Mouse (Mus musculus) left cerebral cortex, adult 18-20 months (tissue): ENCODE data around the gene Acbd6. TPM values are rescaled to one million over a fixed set of nuclear protein-coding genes. Genes with fewer than 3 reads are reported as not detected.

ENCODE experiments used
- DNase-seq, 2 experiments: peaks; one replicate each; pipeline ENCODE4 v3.0.0; 2021 to 2022; ENCODE audit warnings: low spot score in 2 of 2, mixed read lengths in 1 of 2
- total RNA-seq, 2 experiments: library from RNA; stranded (reverse); gene quantifications; 2 replicates each; pipeline ENCODE4 v1.2.3; 2021

The Acbd6 gene
- total RNA-seq, 2 experiments from 2014 or later = 106 to 108 TPM

- no peak for DNase-seq
These were observed 160.9 kb downstream of the Acbd6 start for GRCm38 (mm10) chr1:155718851-155719250.

DNA sequence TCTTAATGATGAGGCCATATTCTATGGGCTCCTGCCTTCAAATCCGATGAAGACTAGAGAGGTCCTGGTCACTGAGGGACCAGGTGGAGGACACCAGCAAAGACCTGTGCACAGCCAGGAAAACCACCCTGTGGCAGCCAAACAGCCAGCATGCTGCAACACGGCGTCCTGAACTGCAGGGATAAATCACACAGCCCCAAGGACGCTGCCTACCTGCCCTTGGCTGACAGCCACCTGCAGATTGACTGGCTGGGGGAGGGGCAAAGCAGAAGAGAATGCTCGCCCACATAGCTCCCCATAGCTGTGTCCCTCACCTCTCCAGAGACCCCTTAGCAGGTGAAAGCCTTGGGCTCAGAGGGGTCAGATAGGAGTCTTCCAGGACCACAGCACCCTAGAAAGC, 162.1 kb downstream of the Acbd6 start:
- no peak for DNase-seq

DNA sequence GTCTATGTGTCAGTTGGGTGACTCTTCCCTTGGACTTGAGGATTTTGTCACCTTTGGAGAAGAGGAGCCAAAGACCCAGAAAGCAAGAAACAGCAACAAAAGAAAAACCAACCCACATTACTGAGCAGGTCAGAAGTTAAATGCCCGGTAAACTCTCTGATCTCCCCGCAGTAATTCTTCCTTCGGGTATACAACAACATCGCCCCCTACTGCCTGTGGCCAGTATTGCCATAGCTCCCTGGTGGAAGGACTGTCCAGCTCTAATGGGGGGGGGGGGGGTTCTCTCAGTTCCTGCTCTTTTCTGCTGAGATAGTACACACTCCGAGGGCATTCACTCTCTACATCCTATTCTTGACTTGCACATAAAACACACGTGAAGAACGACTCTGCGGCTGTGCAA, 163.5 kb downstream of the Acbd6 start:
- peak; percentile 50 to 78 for DNase-seq

DNA sequence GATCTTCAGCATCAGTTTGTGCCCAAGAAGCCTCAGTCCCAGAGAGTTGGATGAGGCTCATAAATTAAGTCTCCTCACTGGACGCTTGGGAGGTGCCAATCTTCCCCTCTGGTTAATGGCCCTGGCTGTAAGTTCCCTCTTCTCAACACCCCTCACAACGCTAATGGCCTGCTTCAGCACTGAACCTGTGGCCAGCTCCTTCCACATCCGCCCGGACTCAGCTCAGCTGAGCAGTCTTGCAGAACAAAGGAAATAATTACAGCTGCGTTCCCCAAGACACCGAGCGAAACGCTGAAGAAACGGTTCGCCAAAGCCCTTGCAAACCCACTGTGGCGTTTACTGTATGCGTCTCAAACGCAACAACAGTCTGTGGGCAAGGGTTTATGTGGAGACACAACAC, 164.3 kb downstream of the Acbd6 start:
- DNase-seq = no peak

- no peak for DNase-seq
These were observed 166.4 kb downstream of the Acbd6 start for GRCm38 (mm10) chr1:155724301-155724700.

GRCm38 (mm10) chr1:155725876-155726275, 168.0 kb downstream of the Acbd6 start:
- no peak for DNase-seq

DNA sequence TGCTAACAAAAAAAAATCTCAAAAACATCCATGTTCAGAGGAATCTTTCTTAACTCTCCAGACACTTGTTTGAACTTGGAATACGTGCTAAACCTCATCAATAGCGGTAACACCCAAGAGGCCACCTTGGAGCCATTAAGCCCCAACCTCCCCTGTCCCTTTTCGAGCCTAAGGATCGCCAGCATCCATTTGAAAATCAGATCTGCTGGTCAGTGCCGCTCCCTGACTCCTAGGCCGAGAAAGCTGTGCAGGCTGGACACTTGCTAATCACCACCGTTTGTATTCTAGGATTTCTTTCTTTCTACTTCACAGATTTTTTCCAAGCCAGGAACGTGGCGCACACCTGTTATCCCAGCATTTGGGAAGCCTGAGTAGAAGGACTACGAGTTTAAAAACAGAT, 169.9 kb downstream of the Acbd6 start:
- DNase-seq = no peak

GRCm38 (mm10) chr1:155729113-155729795, 171.3 kb downstream of the Acbd6 start:
- no peak for DNase-seq

- DNase-seq = no peak
These were observed 173.2 kb downstream of the Acbd6 start for GRCm38 (mm10) chr1:155731156-155731555.

DNA sequence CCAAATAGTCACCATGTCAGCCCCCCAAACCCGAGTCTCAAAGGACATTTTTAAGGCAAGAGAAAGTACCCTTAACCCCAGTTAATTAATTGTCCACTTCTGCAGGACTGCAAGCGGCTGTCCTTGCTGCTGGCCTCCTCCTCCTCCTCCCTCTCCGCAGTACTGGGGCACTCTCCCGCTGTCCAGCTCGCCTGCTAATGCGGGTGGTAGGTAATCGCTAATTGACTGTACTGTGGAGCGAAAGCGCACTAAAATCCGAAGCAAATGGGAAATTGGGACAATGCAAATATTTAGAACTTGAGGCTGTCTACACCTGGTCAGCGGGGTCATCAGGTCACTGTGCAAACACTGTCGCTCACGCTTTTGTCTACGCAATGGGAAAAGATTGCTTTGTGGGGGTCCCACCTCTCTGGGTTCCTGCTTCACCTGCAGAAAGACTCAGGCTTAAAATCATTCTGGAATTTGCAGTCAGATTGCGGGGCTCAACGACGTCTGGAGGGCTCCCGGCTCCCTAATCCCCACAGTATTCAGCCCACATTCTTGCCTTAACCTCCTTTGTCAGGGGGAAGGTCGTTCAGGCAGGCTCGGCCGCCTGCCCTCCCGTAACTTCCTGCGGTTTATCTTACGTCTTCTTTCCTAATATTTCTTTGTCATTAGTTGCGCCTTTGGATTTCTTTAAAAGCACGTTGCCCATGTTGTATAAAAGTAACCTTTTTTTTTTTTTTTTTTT, 178.3 kb downstream of the Acbd6 start:
- DNase-seq = no peak

DNA sequence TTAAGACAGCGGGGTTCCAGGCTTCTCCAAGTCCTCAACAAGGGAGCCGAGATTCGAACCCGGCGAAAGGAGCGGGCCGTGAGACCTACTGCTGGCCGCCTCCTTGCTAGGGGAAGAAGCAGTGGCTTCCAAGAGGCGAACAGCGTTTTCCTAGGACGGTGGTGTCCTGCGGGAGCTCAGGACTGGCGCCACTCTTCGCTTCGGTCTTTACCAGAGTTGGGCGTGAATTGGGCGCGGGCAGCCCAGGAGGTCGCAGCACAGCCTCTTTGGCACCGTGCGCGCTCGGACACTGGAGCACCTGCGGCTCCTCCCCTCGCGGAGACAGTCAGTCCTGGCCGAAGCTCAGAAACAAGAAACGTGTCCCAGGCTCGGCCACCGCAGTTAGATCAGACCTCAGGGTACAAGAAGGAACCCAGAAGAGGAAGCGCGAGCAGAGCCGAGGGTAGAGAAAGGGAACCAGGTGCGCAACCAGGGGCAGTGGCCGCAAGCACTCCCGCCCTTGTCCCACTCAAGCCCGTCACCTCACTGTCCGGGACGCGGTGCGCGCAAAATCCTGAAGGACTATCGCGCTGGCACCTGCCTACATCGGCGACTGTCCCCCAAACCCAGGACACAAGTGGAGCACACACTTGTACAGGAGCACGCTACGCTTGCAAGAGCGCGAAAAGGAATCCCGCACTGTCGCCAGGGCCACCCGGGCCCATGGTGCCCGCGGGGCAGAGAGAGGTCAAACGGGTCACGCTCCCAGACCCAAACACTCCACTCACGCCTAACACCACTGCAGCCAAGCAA, 179.3 kb downstream of the Acbd6 start:
- DNase-seq = no peak

- DNase-seq = no peak
These were observed 180.0 kb downstream of the Acbd6 start for GRCm38 (mm10) chr1:155737809-155738383.

Other genes with a start within 250 kb of the Acbd6 start
- gene Xpr1, start 140.7 kb upstream of the Acbd6 start, total RNA-seq = 10 to 100 TPM; 83.8 to 84.8 TPM
- not detected for gene Lhx4, start 193.6 kb downstream of the Acbd6 start, total RNA-seq